1 mouse cellular context compared by ENCODE assay signal in the genomic region with DNA sequence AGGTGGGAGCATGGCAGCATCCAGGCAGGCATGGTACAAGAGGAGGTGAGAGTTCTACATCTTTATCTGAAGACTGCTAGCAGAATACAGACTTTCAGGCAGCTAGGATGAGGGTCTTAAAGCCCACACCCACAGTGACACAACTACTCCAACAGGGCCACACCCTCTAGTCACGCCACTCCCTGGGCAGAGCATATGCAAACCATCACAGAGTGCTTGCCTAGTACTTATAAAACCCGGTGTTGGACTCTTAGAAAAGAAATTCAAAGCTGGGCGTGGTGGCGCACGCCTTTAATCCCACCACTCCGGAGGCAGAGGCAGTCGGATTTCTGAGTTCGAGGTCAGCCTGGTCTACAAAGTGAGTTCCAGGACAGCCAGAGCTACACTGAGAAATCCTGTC. TPM values are rescaled to one million over a fixed set of nuclear protein-coding genes. Genes with fewer than 3 reads are reported as not detected.
"Had no signal": no experiment of that assay in that cellular context is flagged by ENCODE, and none has a peak within 500 bp of the region (broad histone marks: within the 10 kb centered on the region; RNA-seq: fewer than 3 reads in every experiment).

No protein-coding gene starts in this region.

RNA-seq across cellular contexts. Expression of a gene that starts 24.3 kb away (rescaled TPM):
- polyA plus RNA-seq: erythroblast, embryonic 14.5 days had no signal
